Mouse (Mus musculus) stomach, embryonic 15.5 days (tissue): ENCODE measurements around the gene Myo10. TPM values are rescaled to one million over a fixed set of nuclear protein-coding genes. Genes with fewer than 3 reads are reported as not detected.
"Not testable (repeated sequence)": the region's sequence is repeated elsewhere in the genome, so short reads cannot be mapped to it uniquely, and the experiment has no call there.

ENCODE experiments used
- ATAC-seq: fragments of 200-750 bp; cut with Nextera tagmentation; 2 replicates; pipeline ENCODE4 v1.8.0; 2017; ENCODE audit warnings: low read depth, moderate number of reproducible peaks, moderate TSS enrichment; ENCODE audit not compliant: insufficient read depth, low FRiP score
- H3K27ac ChIP-seq: fragments of 300-500 bp; sonication (generic); 2 replicates; pipeline ENCODE4 v1.5.1; 2015; ENCODE audit warnings: mild to moderate bottlenecking, inconsistent platforms
- H3K27me3 ChIP-seq: fragments of 300-500 bp; sonication (generic); replicated peaks from 2 replicates; pipeline ENCODE4 v1.6.1; 2015; ENCODE audit warnings: inconsistent platforms
- H3K36me3 ChIP-seq: fragments of 300-500 bp; sonication (generic); 2 replicates; pipeline ENCODE4 v1.6.1; 2015; ENCODE audit warnings: inconsistent platforms
- H3K4me1 ChIP-seq: fragments of 300-500 bp; sonication (generic); 2 replicates; pipeline ENCODE4 v1.6.1; 2015; ENCODE audit warnings: inconsistent platforms
- H3K4me2 ChIP-seq: fragments of 300-500 bp; sonication (generic); 2 replicates; pipeline ENCODE4 v1.6.1; 2015; ENCODE audit warnings: mild to moderate bottlenecking, inconsistent platforms
- H3K4me3 ChIP-seq: fragments of 300-500 bp; sonication (generic); replicated peaks from 2 replicates; pipeline ENCODE4 v1.5.1; 2015; ENCODE audit warnings: inconsistent platforms
- H3K9ac ChIP-seq: fragments of 300-500 bp; sonication (generic); 2 replicates; pipeline ENCODE4 v1.6.1; 2015; ENCODE audit warnings: inconsistent platforms
- H3K9me3 ChIP-seq: fragments of 300-500 bp; sonication (generic); 2 replicates; pipeline ENCODE4 v1.6.1; 2016; ENCODE audit warnings: inconsistent platforms
- WGBS: fragments of 180-500 bp; shearing (Covaris S2); methylation state at CpG from one replicate; pipeline ENCODE4 v1.1.7; 2015; 5-methylcytosine and 5-hydroxymethylcytosine counted together
- polyA plus RNA-seq: library from polyadenylated mRNA; unstranded; fragments of >200 nt; fragmentation: Nextera tagmentation; extraction: Ambion mirVana; gene quantifications from 2 replicates; pipeline ENCODE4 v1.2.1, GENCODE M21; 2015

Myo10 gene
- polyA plus RNA-seq, 1 experiment from 2014 or later, result 32.4 TPM

- Histone ChIP-seq H3K27ac (no peak overlapping the region), H3K36me3 (no peaks in the 10 kb centered on the region), H3K27me3 (no peaks in the 10 kb centered on the region), H3K9ac (no peak overlapping the region), H3K9me3 (no peaks in the 10 kb centered on the region), H3K4me3 (no peak overlapping the region), H3K4me2 (no peak overlapping the region), H3K4me1 (0 out of 2 replicates have a peak, but pooled peaks cover 6% of the 10 kb centered on the region)
- ATAC-seq, result no peak
- 57% methylated on average over 11 of the region's 11 CpGs for WGBS
Observed at GRCm38 (mm10) chr15:25715996-25716395, 93.7 kb downstream of the Myo10 start.

GRCm38 (mm10) chr15:25717006-25717405 is 94.7 kb downstream of the Myo10 start:
- Histone ChIP-seq H3K4me1 (0 out of 2 replicates have a peak, but pooled peaks cover 6% of the 10 kb centered on the region), H3K9me3 (no peaks in the 10 kb centered on the region), H3K9ac (no peak overlapping the region), H3K4me2 (no peak overlapping the region), H3K36me3 (no peaks in the 10 kb centered on the region), H3K27me3 (no peaks in the 10 kb centered on the region), H3K4me3 (no peak overlapping the region), H3K27ac (no peak overlapping the region)
- WGBS, result 27% methylated on average over 3 of the region's 3 CpGs
- ATAC-seq, result no peak

DNA sequence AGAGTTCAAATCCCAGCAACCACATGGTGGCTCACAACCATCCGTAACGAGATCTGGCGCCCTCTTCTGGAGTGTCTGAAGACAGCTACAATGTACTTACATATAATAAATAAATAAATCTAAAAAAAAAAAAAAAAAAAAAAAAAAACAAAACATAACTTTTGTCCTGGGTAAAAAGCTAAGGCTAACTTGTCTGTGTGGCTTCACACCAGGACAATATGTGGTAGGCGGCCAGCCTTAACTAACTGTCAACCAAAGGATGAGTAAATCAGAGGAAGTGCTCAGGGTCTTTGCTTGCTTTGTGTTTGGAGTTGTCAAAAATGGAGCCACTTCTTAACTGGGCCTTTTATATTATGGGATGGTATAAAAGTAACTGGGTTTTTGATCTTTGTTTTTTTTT is 95.8 kb downstream of the Myo10 start:
- H3K4me3 ChIP-seq, H3K4me1 ChIP-seq, H3K27ac ChIP-seq, H3K9ac ChIP-seq, H3K36me3 ChIP-seq, H3K27me3 ChIP-seq, H3K9me3 ChIP-seq, ATAC-seq, H3K4me2 ChIP-seq: not testable (repeated sequence)
- WGBS, result 100% methylated on average over 4 of the region's 4 CpGs

- peaks cover 4% of the 10 kb centered on the region; the same call in 1 of the 2 replicates for H3K4me1 ChIP-seq
- H3K27me3 ChIP-seq, result no peaks in the 10 kb centered on the region
- no peak overlapping the region for H3K4me2 ChIP-seq
- 78% methylated on average over 8 of the region's 8 CpGs for WGBS
- H3K36me3 ChIP-seq, result no peaks in the 10 kb centered on the region
- H3K4me3 ChIP-seq, result no peak overlapping the region
- ATAC-seq, result no peak
- H3K9ac ChIP-seq, result no peak overlapping the region
- H3K9me3 ChIP-seq, result no peaks in the 10 kb centered on the region
- no peak overlapping the region for H3K27ac ChIP-seq
Observed at GRCm38 (mm10) chr15:25719270-25719669, 96.9 kb downstream of the Myo10 start.

DNA sequence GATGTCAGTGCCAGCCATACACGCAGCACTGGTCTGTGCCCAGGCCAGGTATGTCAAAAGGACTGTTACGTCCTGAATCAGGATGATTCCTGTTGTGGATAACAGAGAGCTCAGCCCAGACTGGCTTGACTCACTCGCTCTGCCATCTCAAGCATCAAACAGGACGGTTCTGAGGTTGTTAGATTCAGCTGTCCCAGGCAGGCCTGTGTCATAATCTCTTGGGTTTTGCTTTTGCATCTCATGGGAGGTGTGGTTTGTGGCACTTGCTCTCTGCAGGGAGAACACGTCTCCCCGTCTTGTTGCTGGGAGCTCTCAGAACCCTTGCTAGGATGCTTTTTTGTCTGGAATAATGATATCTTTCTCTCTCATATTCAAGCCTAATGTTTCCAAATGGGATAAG is 97.9 kb downstream of the Myo10 start:
- H3K27ac ChIP-seq, result no peak overlapping the region
- 90% methylated on average over 6 of the region's 6 CpGs for WGBS
- no peak for ATAC-seq
- H3K4me3 ChIP-seq, result no peak overlapping the region
- peaks cover 4% of the 10 kb centered on the region; the same call in 1 of the 2 replicates for H3K4me1 ChIP-seq
- no peaks in the 10 kb centered on the region for H3K27me3 ChIP-seq
- no peak overlapping the region for H3K4me2 ChIP-seq
- no peaks in the 10 kb centered on the region for H3K36me3 ChIP-seq
- no peak overlapping the region for H3K9ac ChIP-seq
- H3K9me3 ChIP-seq, result no peaks in the 10 kb centered on the region

DNA sequence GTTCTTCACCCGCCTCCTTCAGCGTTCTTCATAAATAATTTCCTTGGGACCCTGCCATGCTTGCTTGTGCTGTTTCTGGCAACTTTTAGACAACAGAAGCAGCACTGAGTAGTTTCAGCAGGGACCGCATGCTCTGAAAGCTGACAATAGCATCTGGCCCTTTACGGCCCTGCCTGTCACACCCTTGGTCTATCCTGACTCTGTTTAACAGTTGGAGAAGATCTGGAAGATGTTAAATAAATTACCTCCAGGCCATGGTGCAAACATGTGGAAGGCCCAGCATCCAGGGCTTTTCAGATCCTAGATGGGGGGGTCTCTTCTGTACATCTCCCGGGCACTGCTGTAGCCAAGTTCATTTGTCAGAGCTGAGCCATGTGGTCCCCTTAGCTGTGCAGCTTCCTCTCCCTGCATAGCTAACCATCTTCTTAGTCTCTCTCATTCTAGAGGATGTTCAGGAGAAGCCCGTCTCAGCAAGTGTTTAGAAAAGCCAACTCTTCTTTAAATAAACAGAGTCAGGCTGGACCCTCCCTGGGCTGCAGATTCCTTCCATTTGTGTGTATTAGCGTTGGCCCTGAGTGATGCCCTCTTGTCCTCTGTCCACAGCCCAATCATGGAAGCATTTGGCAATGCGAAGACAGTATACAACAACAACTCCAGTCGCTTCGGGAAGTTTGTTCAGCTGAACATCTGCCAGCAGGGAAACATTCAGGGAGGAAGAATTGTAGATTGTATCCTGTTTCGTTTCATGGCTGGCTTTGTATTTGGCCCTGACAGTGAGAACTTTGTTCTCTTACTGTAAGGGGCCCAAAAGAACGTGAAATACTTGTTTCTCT is 101.2 kb downstream of the Myo10 start:
- ATAC-seq, result peak; percentile 69; the same call in 1 of the 2 replicates
- Histone ChIP-seq H3K27ac (peak overlapping the region; percentile 63), H3K36me3 (0 out of 2 replicates have a peak, but pooled peaks cover 5% of the 10 kb centered on the region), H3K27me3 (no peaks in the 10 kb centered on the region), H3K4me3 (no peak overlapping the region), H3K9ac (no peak overlapping the region), H3K4me2 (no peak overlapping the region), H3K9me3 (no peaks in the 10 kb centered on the region), H3K4me1 (peaks cover 4% of the 10 kb centered on the region; the same call in 1 of the 2 replicates)
- WGBS, result 32% methylated on average over 12 of the region's 12 CpGs

DNA sequence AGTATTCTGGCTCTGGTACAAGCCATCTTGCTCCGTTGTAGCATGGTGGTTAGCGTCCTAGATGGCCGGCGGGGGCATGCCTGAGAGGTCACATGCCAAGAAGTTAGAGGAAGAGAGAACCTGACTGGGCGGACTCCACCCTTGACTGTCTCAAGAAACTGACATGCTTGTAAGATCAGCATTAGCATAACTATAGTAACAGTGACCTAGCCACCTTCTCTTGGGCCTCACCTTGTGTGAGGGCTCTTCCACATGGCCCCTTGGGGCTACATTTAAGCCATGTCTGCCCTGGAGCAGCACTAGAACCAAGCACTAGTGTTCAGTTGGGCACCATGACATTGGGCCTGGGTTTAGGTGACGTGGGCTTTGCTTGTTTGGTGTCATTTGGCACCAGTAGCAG is 102.2 kb downstream of the Myo10 start:
- no peak overlapping the region for H3K4me3 ChIP-seq
- 0 out of 2 replicates have a peak overlapping the region, but pooled peaks have one; percentile 63 for H3K27ac ChIP-seq
- no peak overlapping the region for H3K9ac ChIP-seq
- WGBS, result 92% methylated on average over 6 of the region's 6 CpGs
- 0 out of 2 replicates have a peak, but pooled peaks cover 5% of the 10 kb centered on the region for H3K36me3 ChIP-seq
- peaks cover 4% of the 10 kb centered on the region; the same call in 1 of the 2 replicates for H3K4me1 ChIP-seq
- H3K9me3 ChIP-seq, result no peaks in the 10 kb centered on the region
- no peak overlapping the region for H3K4me2 ChIP-seq
- no peak for ATAC-seq
- no peaks in the 10 kb centered on the region for H3K27me3 ChIP-seq

GRCm38 (mm10) chr15:25726814-25727213 is 104.5 kb downstream of the Myo10 start:
- no peak overlapping the region for H3K27ac ChIP-seq
- no peak for ATAC-seq
- no peak overlapping the region for H3K9ac ChIP-seq
- H3K4me2 ChIP-seq, result no peak overlapping the region
- H3K36me3 ChIP-seq, result 0 out of 2 replicates have a peak, but pooled peaks cover 5% of the 10 kb centered on the region
- peaks cover 4% of the 10 kb centered on the region; the same call in 1 of the 2 replicates for H3K4me1 ChIP-seq
- no peaks in the 10 kb centered on the region for H3K9me3 ChIP-seq
- 90% methylated on average over 5 of the region's 5 CpGs for WGBS
- no peak overlapping the region for H3K4me3 ChIP-seq
- no peaks in the 10 kb centered on the region for H3K27me3 ChIP-seq

DNA sequence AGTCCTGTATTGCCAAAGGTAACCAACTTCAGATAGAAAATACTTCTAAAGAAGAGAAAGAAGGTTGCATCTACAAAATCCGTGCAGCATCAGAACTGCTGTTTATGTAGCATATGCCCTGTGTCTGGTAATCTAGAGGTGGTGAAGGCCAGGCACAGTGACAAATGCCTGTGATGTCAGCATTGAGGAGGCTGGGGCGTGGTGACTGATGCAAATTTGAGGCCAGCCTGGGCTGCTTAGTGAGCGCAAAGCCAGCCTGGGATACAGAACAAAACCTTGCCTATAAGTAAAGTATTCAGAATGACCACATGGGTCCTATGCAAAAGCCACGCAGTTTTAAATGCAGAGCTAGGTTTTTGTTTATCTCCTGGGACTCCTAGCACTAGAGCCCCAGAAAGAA is 106.2 kb downstream of the Myo10 start:
- 79% methylated on average over 4 of the region's 4 CpGs for WGBS

GRCm38 (mm10) chr15:25731053-25731452 is 108.7 kb downstream of the Myo10 start:
- H3K36me3 ChIP-seq, result peaks cover 19% of the 10 kb centered on the region

More for the DNA sequence above, 106.2 kb downstream of the Myo10 start:
- Histone ChIP-seq H3K4me3 (no peak overlapping the region), H3K9me3 (no peaks in the 10 kb centered on the region), H3K4me2 (no peak overlapping the region), H3K36me3 (0 out of 2 replicates have a peak, but pooled peaks cover 5% of the 10 kb centered on the region), H3K27ac (no peak overlapping the region), H3K9ac (no peak overlapping the region), H3K4me1 (no peaks in the 10 kb centered on the region), H3K27me3 (no peaks in the 10 kb centered on the region)
- no peak for ATAC-seq

DNA sequence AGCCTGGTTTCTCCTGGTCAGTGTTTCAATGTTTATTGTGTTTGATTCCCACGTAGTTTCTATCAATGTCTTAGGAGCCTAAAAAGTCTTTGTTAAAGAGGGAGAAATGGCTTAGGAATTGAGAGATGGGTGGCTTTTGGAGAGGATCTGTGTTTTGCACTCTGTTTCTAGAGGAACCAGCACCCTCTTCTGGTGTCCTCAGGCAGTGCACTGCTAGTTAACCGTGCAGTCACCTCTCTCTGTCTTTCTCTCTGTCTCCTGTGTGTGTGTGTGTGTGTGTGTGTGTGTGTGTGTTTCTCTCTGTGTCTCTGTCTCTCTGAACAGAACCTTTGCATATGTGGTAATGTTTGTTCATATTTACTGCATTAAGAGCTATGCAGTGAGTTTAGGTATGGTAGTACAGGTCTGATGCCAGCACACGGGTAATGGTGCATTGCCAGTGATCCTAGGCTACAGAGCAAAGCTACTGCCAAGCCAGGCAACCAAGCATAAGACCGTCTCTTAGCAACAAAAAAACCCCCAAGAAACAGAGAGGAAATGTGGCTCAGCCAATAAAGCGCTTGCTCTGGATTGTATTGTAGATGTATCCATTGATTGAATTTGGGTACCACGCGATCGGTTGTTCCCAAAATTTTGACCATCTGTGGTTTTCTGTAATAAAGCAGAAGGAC is 110.6 kb downstream of the Myo10 start:
- no peaks in the 10 kb centered on the region for H3K4me1 ChIP-seq
- WGBS, result 80% methylated on average over 8 of the region's 8 CpGs
- no peak for ATAC-seq
- no peaks in the 10 kb centered on the region for H3K27me3 ChIP-seq
- H3K9me3 ChIP-seq, result no peaks in the 10 kb centered on the region
- H3K27ac ChIP-seq, result no peak overlapping the region
- no peak overlapping the region for H3K4me3 ChIP-seq
- H3K9ac ChIP-seq, result no peak overlapping the region
- peaks cover 25% of the 10 kb centered on the region for H3K36me3 ChIP-seq
- H3K4me2 ChIP-seq, result no peak overlapping the region

More at GRCm38 (mm10) chr15:25731053-25731452, 108.7 kb downstream of the Myo10 start:
- no peak overlapping the region for H3K4me2 ChIP-seq
- 52% methylated on average over 9 of the region's 9 CpGs for WGBS
- H3K27me3 ChIP-seq, result no peaks in the 10 kb centered on the region
- H3K9ac ChIP-seq, result no peak overlapping the region
- no peak overlapping the region for H3K4me3 ChIP-seq
- no peaks in the 10 kb centered on the region for H3K9me3 ChIP-seq
- ATAC-seq, result no peak
- no peak overlapping the region for H3K27ac ChIP-seq
- no peaks in the 10 kb centered on the region for H3K4me1 ChIP-seq
